Mouse (Mus musculus) intestine, postnatal 0 days (tissue): ENCODE results near the gene Slc17a8. TPM values are rescaled to one million over a fixed set of nuclear protein-coding genes. Genes with fewer than 3 reads are reported as not detected.

Experiments used
- ATAC-seq: fragments of 200-750 bp; cut with Nextera tagmentation; 2 replicates; pipeline ENCODE4 v1.8.0; 2017; ENCODE audit warnings: mild to moderate bottlenecking, moderate TSS enrichment, moderate library complexity
- H3K27ac ChIP-seq: fragments of 300-500 bp; sonication (generic); 2 replicates; pipeline ENCODE4 v1.5.1; 2014; ENCODE audit warnings: mild to moderate bottlenecking, low read depth, low read length, moderate library complexity
- H3K27me3 ChIP-seq: fragments of 300-500 bp; sonication (generic); replicated peaks from 2 replicates; pipeline ENCODE4 v1.6.1; 2014; ENCODE audit warnings: low read length, mixed read lengths; ENCODE audit not compliant: control insufficient read depth, insufficient read depth
- H3K36me3 ChIP-seq: fragments of 300-500 bp; sonication (generic); 2 replicates; pipeline ENCODE4 v1.6.1; 2014; ENCODE audit warnings: mild to moderate bottlenecking, moderate library complexity; ENCODE audit not compliant: control insufficient read depth, insufficient read depth
- H3K4me1 ChIP-seq: fragments of 300-500 bp; sonication (generic); replicated peaks from 2 replicates; pipeline ENCODE4 v1.6.1; 2014; ENCODE audit warnings: antibody characterized with exemption, low read length, mixed read lengths; ENCODE audit not compliant: control insufficient read depth, insufficient read depth
- H3K4me2 ChIP-seq: fragments of 300-500 bp; sonication (generic); replicated peaks from 2 replicates; pipeline ENCODE4 v1.6.1; 2014; ENCODE audit warnings: low read depth, mild to moderate bottlenecking, moderate library complexity
- H3K4me3 ChIP-seq: fragments of 300-500 bp; sonication (generic); 2 replicates; pipeline ENCODE4 v1.5.1; 2014; ENCODE audit warnings: low read depth, low read length
- H3K9ac ChIP-seq: fragments of 300-500 bp; sonication (generic); 2 replicates; pipeline ENCODE4 v1.6.1; 2014; ENCODE audit warnings: mild to moderate bottlenecking, low read depth, low read length
- H3K9me3 ChIP-seq: fragments of 300-500 bp; sonication (generic); 2 replicates; pipeline ENCODE4 v1.6.1; 2016; ENCODE audit warnings: mixed run types; ENCODE audit not compliant: control insufficient read depth
- CTCF ChIP-seq: sonication (generic); IDR thresholded peaks from 2 replicates; pipeline ENCODE4 v1.5.1; 2016; ENCODE audit warnings: low read depth, mild to moderate bottlenecking, control low read depth, antibody characterized with exemption, moderate library complexity
- WGBS: fragments of 180-500 bp; shearing (Covaris S2); extraction: QIAGEN DNeasy Blood & Tissue Kit; methylation state at CpG from one replicate; pipeline ENCODE4 v1.1.7; 2014; 5-methylcytosine and 5-hydroxymethylcytosine counted together
- polyA plus RNA-seq: library from polyadenylated mRNA; unstranded; fragments of >200 nt; fragmentation: Nextera tagmentation; extraction: Ambion mirVana; gene quantifications from 2 replicates; pipeline ENCODE4 v1.2.1, GENCODE M21; 2015

The Slc17a8 gene
- polyA plus RNA-seq, 1 experiment from 2014 or later = 0.03 TPM

- H3K9ac ChIP-seq = no peak overlapping the region
- H3K27me3 ChIP-seq = no peaks in the 10 kb centered on the region
- ATAC-seq = no peak
- H3K36me3 ChIP-seq = no peaks in the 10 kb centered on the region
- TF ChIP-seq CTCF = no peak
- H3K9me3 ChIP-seq = no peaks in the 10 kb centered on the region
- H3K4me3 ChIP-seq = no peak overlapping the region
- no peak overlapping the region for H3K27ac ChIP-seq
- 12% methylated on average over 6 of the region's 6 CpGs for WGBS
- no peaks in the 10 kb centered on the region for H3K4me1 ChIP-seq
- no peak overlapping the region for H3K4me2 ChIP-seq
These were observed 73.0 kb downstream of the Slc17a8 start for GRCm38 (mm10) chr10:89548028-89548427.

- Histone ChIP-seq H3K9ac (no peak overlapping the region), H3K9me3 (no peaks in the 10 kb centered on the region), H3K4me2 (no peak overlapping the region), H3K4me1 (no peaks in the 10 kb centered on the region), H3K27ac (no peak overlapping the region), H3K36me3 (no peaks in the 10 kb centered on the region), H3K4me3 (no peak overlapping the region), H3K27me3 (no peaks in the 10 kb centered on the region)
- TF ChIP-seq CTCF = no peak
- no peak for ATAC-seq
- WGBS = 86% methylated on average over 2 of the region's 2 CpGs
These were observed 74.1 kb downstream of the Slc17a8 start for GRCm38 (mm10) chr10:89546989-89547388.

GRCm38 (mm10) chr10:89543867-89544266, 77.2 kb downstream of the Slc17a8 start:
- no peak for ATAC-seq

GRCm38 (mm10) chr10:89542321-89542720, 78.7 kb downstream of the Slc17a8 start:
- Histone ChIP-seq H3K9me3 (no peaks in the 10 kb centered on the region), H3K27me3 (no peaks in the 10 kb centered on the region), H3K4me1 (no peaks in the 10 kb centered on the region), H3K36me3 (no peaks in the 10 kb centered on the region), H3K27ac (no peak overlapping the region), H3K9ac (no peak overlapping the region), H3K4me3 (no peak overlapping the region), H3K4me2 (no peak overlapping the region)
- no peak for ATAC-seq
- 80% methylated on average over 3 of the region's 3 CpGs for WGBS
- TF ChIP-seq CTCF = no peak

More at GRCm38 (mm10) chr10:89543867-89544266, 77.2 kb downstream of the Slc17a8 start:
- no peaks in the 10 kb centered on the region for H3K4me1 ChIP-seq
- no peaks in the 10 kb centered on the region for H3K27me3 ChIP-seq
- no peak overlapping the region for H3K4me3 ChIP-seq
- no peaks in the 10 kb centered on the region for H3K9me3 ChIP-seq
- H3K9ac ChIP-seq = no peak overlapping the region
- H3K4me2 ChIP-seq = no peak overlapping the region
- 59% methylated on average over 6 of the region's 6 CpGs for WGBS
- H3K27ac ChIP-seq = no peak overlapping the region
- no peaks in the 10 kb centered on the region for H3K36me3 ChIP-seq
- TF ChIP-seq CTCF = no peak

GRCm38 (mm10) chr10:89532929-89533727, 87.9 kb downstream of the Slc17a8 start, which contains the start of gene Nr1h4:
Gene Nr1h4 (minus strand): TSS chr10:89533585.
- Histone ChIP-seq H3K27ac (peak within 1 kb of the TSS; percentile 73), H3K9me3 (no peaks in the 10 kb centered on the region), H3K4me2 (peak within 1 kb of the TSS; percentile 59), H3K4me3 (peak within 1 kb of the TSS; percentile 28), H3K9ac (peak within 1 kb of the TSS; percentile 45; the same call in 1 of the 2 replicates), H3K27me3 (no peaks in the 10 kb centered on the region), H3K4me1 (peaks cover 11% of the 10 kb centered on the region), H3K36me3 (no peaks in the 10 kb centered on the region)
- WGBS = 23% methylated on average over 17 of the region's 17 CpGs
- peak; percentile 81 for ATAC-seq
- TF ChIP-seq CTCF = peak; percentile 40

- Histone ChIP-seq H3K4me1 (peaks cover 11% of the 10 kb centered on the region), H3K9me3 (no peaks in the 10 kb centered on the region), H3K9ac (no peak overlapping the region), H3K27me3 (no peaks in the 10 kb centered on the region), H3K4me3 (peak overlapping the region; percentile 28; the same call in 1 of the 2 replicates), H3K27ac (peak overlapping the region; percentile 73; the same call in 1 of the 2 replicates), H3K36me3 (no peaks in the 10 kb centered on the region), H3K4me2 (peak overlapping the region; percentile 59)
- ATAC-seq = no peak
- 64% methylated on average over 5 of the region's 5 CpGs for WGBS
- TF ChIP-seq CTCF = no peak
These were observed 88.6 kb downstream of the Slc17a8 start for GRCm38 (mm10) chr10:89532451-89532850.
